Mouse (Mus musculus): Measurements from ENCODE around the gene Ncoa4. TPM values are rescaled to one million over a fixed set of nuclear protein-coding genes. Genes with fewer than 3 reads are reported as not detected.
"Not testable (repeated sequence)": the region's sequence is repeated elsewhere in the genome, so short reads cannot be mapped to it uniquely, and the experiment has no call there.

Ncoa4 gene
- polyA plus RNA-seq, 1 experiment from 2014 or later: 117 TPM

DNA sequence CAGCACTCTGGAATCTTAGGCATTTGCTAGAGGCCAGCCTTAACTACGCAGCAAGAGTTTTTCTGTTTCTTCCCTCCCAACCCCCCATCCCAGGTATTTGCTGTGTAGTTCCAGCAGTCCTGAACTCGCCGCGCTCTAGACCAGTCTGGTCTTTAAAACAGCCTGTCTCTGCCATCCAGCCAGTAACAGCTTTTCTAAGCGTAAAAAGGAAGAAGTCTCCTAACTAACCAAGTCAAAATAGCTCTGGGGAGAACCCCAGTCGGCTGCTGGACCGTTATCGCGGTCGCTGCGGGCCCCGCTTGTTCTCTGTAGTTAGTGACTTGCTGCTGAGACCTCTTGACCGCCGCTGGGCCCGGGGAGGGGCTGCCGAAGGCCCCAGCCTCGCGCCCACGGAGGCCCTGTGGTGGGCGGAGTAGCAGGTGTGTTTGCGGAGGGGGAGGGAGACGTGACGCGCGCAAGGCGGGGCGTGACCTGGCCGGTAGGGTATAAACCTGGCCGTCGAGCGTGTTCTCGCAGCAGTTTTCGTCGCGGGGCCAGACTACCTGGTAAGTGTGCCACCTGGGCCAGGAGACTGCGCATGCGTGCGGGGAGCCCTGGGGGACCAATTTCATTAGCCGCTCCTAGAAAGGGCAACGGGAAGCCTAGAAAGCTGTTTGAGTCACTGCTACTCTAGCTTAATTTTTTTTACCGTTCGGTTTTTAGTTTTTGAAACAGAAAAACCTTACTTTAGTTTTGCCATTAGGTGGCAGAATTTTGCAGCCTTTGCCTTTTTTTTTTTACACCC lies 5.8 kb downstream of the Ncoa4 start:
- ATAC-seq (ENCODE audit: low read depth): peak; percentile 66; the same call in 1 of the 2 replicates
- Histone ChIP-seq H3K4me1 (ENCODE audit: control insufficient read depth, insufficient read depth, low read length) (peaks cover 15% of the 10 kb centered on the region), H3K27me3 (ENCODE audit: control insufficient read depth, insufficient read depth, low read length) (no peaks in the 10 kb centered on the region), H3K4me3 (ENCODE audit: low read depth, low read length) (peak overlapping the region; percentile 41), H3K4me2 (ENCODE audit: low read depth, low read length) (peak overlapping the region; percentile 88), H3K36me3 (ENCODE audit: control insufficient read depth, insufficient read depth, low read length) (no peaks in the 10 kb centered on the region), H3K9me3 (ENCODE audit: control insufficient read depth, low read length) (no peaks in the 10 kb centered on the region), H3K27ac (ENCODE audit: low read depth, low read length) (no peak overlapping the region), H3K9ac (replicated peaks; ENCODE audit: low read depth, low read length) (peak overlapping the region; percentile 47)
- 1% methylated on average over 39 of the region's 42 CpGs for WGBS

DNA sequence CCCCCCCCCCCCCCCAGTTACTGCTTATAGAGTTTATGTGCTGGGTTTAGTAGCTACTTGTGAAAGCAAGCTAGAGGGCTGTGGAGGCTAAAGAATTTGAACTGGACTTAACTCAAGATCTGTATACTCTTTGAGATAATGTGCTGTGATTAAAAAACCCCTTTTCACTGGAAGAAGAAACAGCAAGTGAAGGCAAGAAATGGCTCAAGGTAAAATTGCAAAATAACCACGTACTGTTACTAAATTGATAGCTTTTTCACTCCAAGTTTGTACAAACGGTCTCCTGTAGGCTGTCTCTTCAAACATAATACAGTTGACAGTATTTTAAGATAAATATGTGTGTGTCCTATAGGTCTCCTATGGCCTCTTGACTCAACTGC lies 6.4 kb downstream of the Ncoa4 start:
- no peak overlapping the region; the same call in 1 of the 2 replicates for H3K9ac ChIP-seq (replicated peaks; ENCODE audit: low read depth, low read length)
- H3K9me3 ChIP-seq (ENCODE audit: control insufficient read depth, low read length): no peaks in the 10 kb centered on the region
- no peaks in the 10 kb centered on the region for H3K36me3 ChIP-seq (ENCODE audit: control insufficient read depth, insufficient read depth, low read length)
- H3K27ac ChIP-seq (ENCODE audit: low read depth, low read length): no peak overlapping the region
- 78% methylated on average over 2 of the region's 2 CpGs for WGBS
- H3K4me1 ChIP-seq (ENCODE audit: control insufficient read depth, insufficient read depth, low read length): peaks cover 9% of the 10 kb centered on the region
- no peak for ATAC-seq (ENCODE audit: low read depth)
- H3K4me3 ChIP-seq (ENCODE audit: low read depth, low read length): no peak overlapping the region
- H3K4me2 ChIP-seq (ENCODE audit: low read depth, low read length): peak overlapping the region; percentile 88
- H3K27me3 ChIP-seq (ENCODE audit: control insufficient read depth, insufficient read depth, low read length): no peaks in the 10 kb centered on the region

DNA sequence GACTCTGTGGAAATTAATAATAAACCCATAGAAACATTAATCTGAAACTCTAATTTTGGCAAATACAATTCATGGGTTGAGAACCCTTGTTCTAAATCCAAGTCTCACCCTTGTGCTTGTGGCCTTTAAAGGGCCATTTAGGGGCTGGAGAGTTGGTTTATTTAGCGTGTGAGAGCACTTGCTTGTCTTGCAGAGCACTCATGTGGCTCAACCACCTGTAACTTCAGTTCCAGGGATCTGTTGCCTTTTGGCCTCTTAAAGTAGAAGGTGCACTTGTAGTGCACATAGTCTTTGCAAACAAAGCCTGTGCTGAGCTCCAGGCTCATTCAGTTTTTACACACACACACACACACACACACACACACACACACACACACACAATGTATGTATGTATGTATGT lies 7.2 kb downstream of the Ncoa4 start:
- no peak for ATAC-seq (ENCODE audit: low read depth)
- 100% methylated on average over 1 of the region's 1 CpGs for WGBS
- no peak overlapping the region for H3K4me2 ChIP-seq (ENCODE audit: low read depth, low read length)
- H3K4me3 ChIP-seq (ENCODE audit: low read depth, low read length): no peak overlapping the region
- H3K9me3 ChIP-seq (ENCODE audit: control insufficient read depth, low read length): no peaks in the 10 kb centered on the region
- H3K27me3 ChIP-seq (ENCODE audit: control insufficient read depth, insufficient read depth, low read length): no peaks in the 10 kb centered on the region
- H3K9ac ChIP-seq (replicated peaks; ENCODE audit: low read depth, low read length): no peak overlapping the region
- no peak overlapping the region for H3K27ac ChIP-seq (ENCODE audit: low read depth, low read length)
- no peaks in the 10 kb centered on the region for H3K36me3 ChIP-seq (ENCODE audit: control insufficient read depth, insufficient read depth, low read length)
- peaks cover 8% of the 10 kb centered on the region; the same call in 1 of the 2 replicates for H3K4me1 ChIP-seq (ENCODE audit: control insufficient read depth, insufficient read depth, low read length)

DNA sequence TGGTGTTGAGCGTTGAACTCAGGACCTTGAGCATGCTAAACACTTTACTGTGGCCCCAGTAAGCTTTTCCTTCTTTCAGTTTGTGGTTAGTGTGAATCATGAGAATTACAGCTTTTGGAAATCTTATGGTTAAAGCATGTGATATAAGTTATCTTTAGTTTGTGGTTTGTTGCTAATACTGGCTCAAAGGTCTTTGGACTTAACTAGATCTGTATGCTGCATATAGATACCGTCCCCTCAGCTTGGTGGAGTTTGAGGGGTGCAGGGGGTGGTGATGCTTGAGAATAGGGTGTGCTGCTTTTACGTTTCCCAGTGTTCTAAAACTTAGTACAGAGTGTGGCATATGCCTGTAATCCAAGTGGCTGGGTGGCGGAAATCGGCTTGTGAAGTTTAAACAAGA lies 7.7 kb downstream of the Ncoa4 start:
- 91% methylated on average over 5 of the region's 5 CpGs for WGBS
- Histone ChIP-seq H3K9me3 (ENCODE audit: control insufficient read depth, low read length) (no peaks in the 10 kb centered on the region), H3K36me3 (ENCODE audit: control insufficient read depth, insufficient read depth, low read length) (no peaks in the 10 kb centered on the region; the same call in 1 of the 2 replicates), H3K4me1 (ENCODE audit: control insufficient read depth, insufficient read depth, low read length) (peaks cover 8% of the 10 kb centered on the region; the same call in 1 of the 2 replicates), H3K4me3 (ENCODE audit: low read depth, low read length) (no peak overlapping the region), H3K27ac (ENCODE audit: low read depth, low read length) (no peak overlapping the region), H3K27me3 (ENCODE audit: control insufficient read depth, insufficient read depth, low read length) (no peaks in the 10 kb centered on the region), H3K4me2 (ENCODE audit: low read depth, low read length) (no peak overlapping the region), H3K9ac (replicated peaks; ENCODE audit: low read depth, low read length) (no peak overlapping the region)
- ATAC-seq (ENCODE audit: low read depth): no peak

DNA sequence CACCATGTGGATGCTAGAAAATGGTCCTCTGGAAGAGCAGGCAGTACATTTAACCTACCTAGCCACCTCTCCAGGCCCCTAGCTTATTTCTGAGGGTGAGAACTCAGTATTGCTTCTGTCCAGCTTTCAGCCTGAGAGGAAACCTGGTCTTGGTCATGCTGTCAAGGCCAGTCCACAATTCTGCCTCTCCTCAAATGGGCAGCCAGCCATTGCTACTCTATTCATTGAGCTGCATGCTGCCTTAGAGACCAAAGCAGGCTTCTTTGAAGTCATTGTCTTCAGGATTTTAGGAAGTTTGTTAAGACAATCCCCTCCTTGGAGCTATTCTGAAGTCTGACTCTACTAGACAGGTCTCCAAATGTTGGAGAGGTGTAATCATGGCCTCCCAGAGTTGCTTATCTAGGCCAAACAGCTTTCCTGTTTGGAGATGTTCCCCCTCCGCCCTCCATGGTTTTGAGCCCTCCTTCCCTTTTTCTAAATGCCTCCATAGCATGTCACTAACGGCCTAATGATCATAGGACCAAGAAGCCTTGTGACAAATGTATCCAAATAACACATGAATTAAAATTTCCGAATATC lies 9.1 kb downstream of the Ncoa4 start:
- H3K27me3 ChIP-seq (ENCODE audit: control insufficient read depth, insufficient read depth, low read length): no peaks in the 10 kb centered on the region
- H3K36me3 ChIP-seq (ENCODE audit: control insufficient read depth, insufficient read depth, low read length): peaks cover 10% of the 10 kb centered on the region; the same call in 1 of the 2 replicates
- ATAC-seq (ENCODE audit: low read depth): no peak
- peaks cover 8% of the 10 kb centered on the region; the same call in 1 of the 2 replicates for H3K4me1 ChIP-seq (ENCODE audit: control insufficient read depth, insufficient read depth, low read length)
- 72% methylated on average over 3 of the region's 3 CpGs for WGBS
- no peak overlapping the region for H3K9ac ChIP-seq (replicated peaks; ENCODE audit: low read depth, low read length)
- H3K4me2 ChIP-seq (ENCODE audit: low read depth, low read length): no peak overlapping the region
- H3K9me3 ChIP-seq (ENCODE audit: control insufficient read depth, low read length): no peaks in the 10 kb centered on the region
- H3K27ac ChIP-seq (ENCODE audit: low read depth, low read length): no peak overlapping the region
- H3K4me3 ChIP-seq (ENCODE audit: low read depth, low read length): no peak overlapping the region

DNA sequence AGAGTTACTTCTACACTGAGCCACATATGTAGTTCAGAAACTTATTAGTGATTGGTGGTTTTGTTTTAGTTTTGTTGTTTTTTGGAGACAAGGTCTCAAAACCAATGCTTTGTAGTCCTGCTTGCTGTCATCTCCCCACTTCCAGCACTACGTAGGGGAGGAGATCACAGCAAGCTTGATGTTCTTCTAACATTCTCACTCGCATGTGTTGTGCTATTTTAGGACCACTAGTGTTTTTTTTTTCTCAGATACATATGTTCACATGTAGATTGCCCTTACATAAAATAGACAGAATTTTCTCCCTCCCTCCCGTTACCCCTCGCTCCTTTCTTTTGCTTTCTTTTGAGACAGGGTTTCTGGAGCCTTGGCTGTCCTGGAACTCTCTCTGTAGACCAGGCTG lies 10.5 kb downstream of the Ncoa4 start:
- no peak overlapping the region for H3K9ac ChIP-seq (replicated peaks; ENCODE audit: low read depth, low read length)
- H3K27ac ChIP-seq (ENCODE audit: low read depth, low read length): no peak overlapping the region
- no peak for ATAC-seq (ENCODE audit: low read depth)
- H3K36me3 ChIP-seq (ENCODE audit: control insufficient read depth, insufficient read depth, low read length): peaks cover 15% of the 10 kb centered on the region; the same call in 1 of the 2 replicates
- H3K27me3 ChIP-seq (ENCODE audit: control insufficient read depth, insufficient read depth, low read length): no peaks in the 10 kb centered on the region
- H3K4me3 ChIP-seq (ENCODE audit: low read depth, low read length): no peak overlapping the region
- no peak overlapping the region for H3K4me2 ChIP-seq (ENCODE audit: low read depth, low read length)
- H3K4me1 ChIP-seq (ENCODE audit: control insufficient read depth, insufficient read depth, low read length): peaks cover 7% of the 10 kb centered on the region; the same call in 1 of the 2 replicates
- H3K9me3 ChIP-seq (ENCODE audit: control insufficient read depth, low read length): no peaks in the 10 kb centered on the region
- 91% methylated on average over 4 of the region's 4 CpGs for WGBS

DNA sequence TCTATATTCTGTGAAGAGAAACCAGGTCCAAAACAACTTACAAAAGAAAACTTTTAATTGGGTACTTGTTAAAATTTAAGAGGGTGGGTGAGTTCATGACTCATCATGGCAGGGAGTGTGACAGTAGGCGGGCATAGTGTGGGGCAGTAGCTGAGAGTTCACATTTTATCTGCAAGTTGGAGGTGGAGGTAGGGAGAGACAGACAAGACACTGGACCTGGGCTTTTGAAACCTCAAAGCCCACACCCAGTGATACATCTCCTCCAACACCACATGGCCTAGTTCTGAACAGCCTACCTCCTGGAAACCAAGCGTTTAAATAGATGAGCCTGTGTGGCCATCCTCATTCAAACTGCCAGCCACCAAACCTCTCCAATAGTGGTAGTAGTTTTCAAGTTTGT lies 15.6 kb downstream of the Ncoa4 start:
- Histone ChIP-seq H3K27me3 (ENCODE audit: control insufficient read depth, insufficient read depth, low read length) (no peaks in the 10 kb centered on the region), H3K9ac (replicated peaks; ENCODE audit: low read depth, low read length) (no peak overlapping the region), H3K4me2 (ENCODE audit: low read depth, low read length) (no peak overlapping the region), H3K36me3 (ENCODE audit: control insufficient read depth, insufficient read depth, low read length) (peaks cover 22% of the 10 kb centered on the region; the same call in 1 of the 2 replicates), H3K4me1 (ENCODE audit: control insufficient read depth, insufficient read depth, low read length) (no peaks in the 10 kb centered on the region), H3K9me3 (ENCODE audit: control insufficient read depth, low read length) (no peaks in the 10 kb centered on the region), H3K4me3 (ENCODE audit: low read depth, low read length) (no peak overlapping the region), H3K27ac (ENCODE audit: low read depth, low read length) (no peak overlapping the region)
- no peak for ATAC-seq (ENCODE audit: low read depth)
- 98% methylated on average over 2 of the region's 2 CpGs for WGBS

DNA sequence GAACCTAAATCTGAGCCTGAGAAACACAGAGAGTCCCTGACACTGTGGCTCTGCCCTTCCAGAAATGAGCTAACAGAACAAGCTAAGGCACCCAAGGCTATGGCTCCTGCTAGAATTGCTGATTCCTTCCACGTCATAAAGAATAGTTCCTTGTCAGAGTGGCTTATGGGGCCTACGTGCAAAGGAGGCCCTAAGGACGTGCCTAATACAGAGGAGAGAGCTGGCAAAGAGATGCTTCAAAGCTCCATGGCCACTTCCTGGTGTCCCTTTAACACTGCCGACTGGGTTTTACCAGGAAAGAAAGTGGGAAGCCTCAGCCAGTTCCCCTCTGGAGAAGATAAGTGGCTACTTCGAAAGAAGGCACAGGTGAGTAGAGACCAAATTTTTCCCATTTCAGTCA lies 16.9 kb downstream of the Ncoa4 start:
- WGBS: 92% methylated on average over 4 of the region's 5 CpGs
- not testable (repeated sequence) for H3K9me3 ChIP-seq (ENCODE audit: control insufficient read depth, low read length); H3K4me2 ChIP-seq (ENCODE audit: low read depth, low read length); ATAC-seq (ENCODE audit: low read depth); H3K4me3 ChIP-seq (ENCODE audit: low read depth, low read length); H3K9ac ChIP-seq (replicated peaks; ENCODE audit: low read depth, low read length); H3K27me3 ChIP-seq (ENCODE audit: control insufficient read depth, insufficient read depth, low read length); H3K27ac ChIP-seq (ENCODE audit: low read depth, low read length); H3K4me1 ChIP-seq (ENCODE audit: control insufficient read depth, insufficient read depth, low read length)
- H3K36me3 ChIP-seq (ENCODE audit: control insufficient read depth, insufficient read depth, low read length): peaks cover 25% of the 10 kb centered on the region; the same call in 1 of the 2 replicates
